In genomic region chr1:50927077-50927611, GRCm38 (mm10) we compare ENCODE assay signal across 8 mouse cellular contexts. TPM values are rescaled to one million over a fixed set of nuclear protein-coding genes. Genes with fewer than 3 reads are reported as not detected.
DNase-seq lines count a peak whose midpoint lies in the region; ATAC-seq and TF ChIP-seq lines count a peak whose summit lies in the region.

No protein-coding gene starts in this region.

- H3K4me3 ChIP-seq in forebrain, embryonic 11.5 days (ENCODE audit: low read depth, low read length): peak overlapping the region; percentile 53
- peak overlapping the region; percentile 61 to 62 for H3K4me3 ChIP-seq in heart, embryonic 14.5 days (ENCODE audit: control insufficient read depth in 1 of 2, insufficient read depth in 1 of 2, low read depth in 1 of 2, low read length in 2 of 2)
- peak overlapping the region; percentile 47 for H3K4me3 ChIP-seq in kidney, postnatal 0 days (replicated peaks; ENCODE audit: low read depth, low read length)
- H3K4me3 ChIP-seq in limb, embryonic 15.5 days: peak overlapping the region; percentile 61
- peak overlapping the region; percentile 88 for H3K4me3 ChIP-seq in midbrain, embryonic 16.5 days (ENCODE audit: low read depth, low read length)
- peak overlapping the region; percentile 50 for H3K4me3 ChIP-seq in stomach, postnatal 0 days (ENCODE audit: low read depth, low read length)

- TF ChIP-seq CTCF in kidney, postnatal 0 days (IDR thresholded peaks at IDR 0.05; ENCODE audit: low read depth): peak; percentile 44
- TF ChIP-seq CTCF in stomach, postnatal 0 days (IDR thresholded peaks at IDR 0.05; ENCODE audit: low read depth): peak; percentile 58

- peak; percentile 66 for DNase-seq in 3134 (ENCODE audit: extremely low read depth, insufficient read length, low spot score)
- peak; percentile 87 for DNase-seq in brain, embryonic 18.5 days (ENCODE audit: low read depth, low spot score)
- peak; percentile 97 for DNase-seq in forebrain, embryonic 11.5 days (ENCODE audit: low spot score)
- peak; percentile 87 for DNase-seq in kidney, postnatal 0 days (ENCODE audit: low spot score)
- DNase-seq in stomach, postnatal 0 days (ENCODE audit: low spot score): peak; percentile 82

- peak; percentile 98 for ATAC-seq in forebrain, embryonic 11.5 days (replicated peaks; ENCODE audit: low FRiP score)
- ATAC-seq in heart, embryonic 14.5 days (ENCODE audit: insufficient number of reproducible peaks, insufficient read depth, low FRiP score, low read depth): peak; percentile 92
- peak; percentile 97 for ATAC-seq in kidney, postnatal 0 days (replicated peaks; ENCODE audit: low FRiP score, low read depth)
- ATAC-seq in limb, embryonic 15.5 days (ENCODE audit: insufficient number of reproducible peaks, low FRiP score, low TSS enrichment, low read depth): peak; percentile 90
- peak; percentile 96 for ATAC-seq in midbrain, embryonic 16.5 days
- peak; percentile 95 for ATAC-seq in stomach, postnatal 0 days (ENCODE audit: low FRiP score, low TSS enrichment)

- H3K4me2 ChIP-seq in forebrain, embryonic 11.5 days (ENCODE audit: low read depth, low read length, severe bottlenecking): peak overlapping the region; percentile 91
- peak overlapping the region; percentile 100 for H3K4me2 ChIP-seq in heart, embryonic 14.5 days (ENCODE audit: low read length)
- H3K4me2 ChIP-seq in kidney, postnatal 0 days (ENCODE audit: low read length): peak overlapping the region; percentile 96
- peak overlapping the region; percentile 99 for H3K4me2 ChIP-seq in limb, embryonic 15.5 days
- H3K4me2 ChIP-seq in midbrain, embryonic 16.5 days (ENCODE audit: low read length): peak overlapping the region; percentile 81
- peak overlapping the region; percentile 98 for H3K4me2 ChIP-seq in stomach, postnatal 0 days (replicated peaks; ENCODE audit: low read depth)

- H3K9me3 ChIP-seq in forebrain, embryonic 11.5 days (ENCODE audit: control insufficient read depth, low read length): no peaks in the 10 kb centered on the region
- H3K9me3 ChIP-seq in heart, embryonic 14.5 days (ENCODE audit: control insufficient read depth, low read length): no peaks in the 10 kb centered on the region
- no peaks in the 10 kb centered on the region for H3K9me3 ChIP-seq in kidney, postnatal 0 days (replicated peaks; ENCODE audit: low read length)
- no peaks in the 10 kb centered on the region for H3K9me3 ChIP-seq in limb, embryonic 15.5 days
- no peaks in the 10 kb centered on the region for H3K9me3 ChIP-seq in midbrain, embryonic 16.5 days (replicated peaks; ENCODE audit: control insufficient read depth, low read length, poor library complexity, severe bottlenecking)
- H3K9me3 ChIP-seq in stomach, postnatal 0 days (ENCODE audit: control insufficient read depth, low read length): no peaks in the 10 kb centered on the region

- 0 out of 2 replicates have a peak, but pooled peaks cover 3% of the 10 kb centered on the region for H3K4me1 ChIP-seq in forebrain, embryonic 11.5 days (replicated peaks; ENCODE audit: control insufficient read depth, insufficient read depth, low read length)
- no peaks in the 10 kb centered on the region; a peak in 2 of 4 replicates for H3K4me1 ChIP-seq in heart, embryonic 14.5 days (ENCODE audit: control insufficient read depth in 2 of 2, insufficient read depth in 2 of 2, low read length in 2 of 2)
- H3K4me1 ChIP-seq in kidney, postnatal 0 days (replicated peaks; ENCODE audit: insufficient read depth, low read length): peaks cover 4% of the 10 kb centered on the region; the same call in 1 of the 2 replicates
- H3K4me1 ChIP-seq in limb, embryonic 15.5 days: peaks cover 21% of the 10 kb centered on the region
- peaks cover 4% of the 10 kb centered on the region for H3K4me1 ChIP-seq in midbrain, embryonic 16.5 days (ENCODE audit: control insufficient read depth, insufficient read depth, low read length)
- H3K4me1 ChIP-seq in stomach, postnatal 0 days (replicated peaks; ENCODE audit: control insufficient read depth, insufficient read depth): no peaks in the 10 kb centered on the region

- no peak overlapping the region for H3K27ac ChIP-seq in forebrain, embryonic 11.5 days (ENCODE audit: low read depth, low read length)
- no peak overlapping the region for H3K27ac ChIP-seq in heart, embryonic 14.5 days (replicated peaks in 1 of 2; ENCODE audit: control insufficient read depth in 1 of 2, insufficient read depth in 1 of 2, low read depth in 2 of 2, low read length in 2 of 2)
- no peak overlapping the region for H3K27ac ChIP-seq in kidney, postnatal 0 days
- H3K27ac ChIP-seq in limb, embryonic 15.5 days: no peak overlapping the region
- peak overlapping the region; percentile 98 for H3K27ac ChIP-seq in midbrain, embryonic 16.5 days (ENCODE audit: low read length)
- H3K27ac ChIP-seq in stomach, postnatal 0 days (replicated peaks): no peak overlapping the region

- H3K36me3 ChIP-seq in forebrain, embryonic 11.5 days (ENCODE audit: control insufficient read depth, insufficient read depth, low read length): no peaks in the 10 kb centered on the region
- H3K36me3 ChIP-seq in heart, embryonic 14.5 days (ENCODE audit: control insufficient read depth, insufficient read depth, low read length): no peaks in the 10 kb centered on the region
- no peaks in the 10 kb centered on the region for H3K36me3 ChIP-seq in kidney, postnatal 0 days (ENCODE audit: insufficient read depth, low read length)
- no peaks in the 10 kb centered on the region for H3K36me3 ChIP-seq in limb, embryonic 15.5 days
- no peaks in the 10 kb centered on the region for H3K36me3 ChIP-seq in midbrain, embryonic 16.5 days (ENCODE audit: control insufficient read depth, insufficient read depth, low read length)
- H3K36me3 ChIP-seq in stomach, postnatal 0 days (ENCODE audit: control insufficient read depth, insufficient read depth, low read length): no peaks in the 10 kb centered on the region

- peak overlapping the region; percentile 51 for H3K9ac ChIP-seq in forebrain, embryonic 11.5 days (ENCODE audit: low read length)
- H3K9ac ChIP-seq in heart, embryonic 14.5 days (ENCODE audit: low read length): peak overlapping the region; percentile 63
- H3K9ac ChIP-seq in kidney, postnatal 0 days (ENCODE audit: low read depth, low read length): 0 out of 2 replicates have a peak overlapping the region, but pooled peaks have one; percentile 6
- H3K9ac ChIP-seq in limb, embryonic 15.5 days: peak overlapping the region; percentile 33
- peak overlapping the region; percentile 93 for H3K9ac ChIP-seq in midbrain, embryonic 16.5 days (ENCODE audit: low read depth, low read length)
- H3K9ac ChIP-seq in stomach, postnatal 0 days (ENCODE audit: low read length): peak overlapping the region; percentile 43

- 1% methylated on average over 36 of the region's 37 CpGs for WGBS in forebrain, embryonic 11.5 days
- WGBS in heart, embryonic 14.5 days: under 1% methylated on average over 35 of the region's 37 CpGs
- under 1% methylated on average over 35 of the region's 37 CpGs for WGBS in kidney, postnatal 0 days
- WGBS in limb, embryonic 15.5 days: under 1% methylated on average over 37 of the region's 37 CpGs
- under 1% methylated on average over 37 of the region's 37 CpGs for WGBS in midbrain, embryonic 16.5 days
- 0% methylated on average over 36 of the region's 37 CpGs for WGBS in stomach, postnatal 0 days

- TF ChIP-seq EP300 in stomach, postnatal 0 days (optimal IDR thresholded peaks at IDR 0.05): no peak

- H3K27me3 ChIP-seq in forebrain, embryonic 11.5 days (ENCODE audit: control insufficient read depth, insufficient read depth, low read length): peaks cover 8% of the 10 kb centered on the region; the same call in 1 of the 2 replicates
- peaks cover 21% of the 10 kb centered on the region for H3K27me3 ChIP-seq in heart, embryonic 14.5 days (ENCODE audit: control insufficient read depth, insufficient read depth, low read length)
- peaks cover 22% of the 10 kb centered on the region for H3K27me3 ChIP-seq in kidney, postnatal 0 days (ENCODE audit: insufficient read depth, low read length)
- peaks cover 37% of the 10 kb centered on the region for H3K27me3 ChIP-seq in limb, embryonic 15.5 days
- no peaks in the 10 kb centered on the region for H3K27me3 ChIP-seq in midbrain, embryonic 16.5 days (ENCODE audit: control insufficient read depth, insufficient read depth, low read depth, low read length)
- peaks cover 6% of the 10 kb centered on the region; the same call in 1 of the 2 replicates for H3K27me3 ChIP-seq in stomach, postnatal 0 days (ENCODE audit: control insufficient read depth, insufficient read depth, low read length)

RNA-seq across cellular contexts. Expression of gene Tmeff2, which starts 26.7 kb away (rescaled TPM):
- polyA plus RNA-seq in forebrain, embryonic 11.5 days (2014; fragmentation: Nextera tagmentation; extraction: Ambion mirVana): 5.7 and 5.9 TPM in 2 replicates
- 1.3 and 1.4 TPM in 2 replicates for polyA plus RNA-seq in heart, embryonic 14.5 days (2014; fragmentation: Nextera tagmentation; extraction: Ambion mirVana)
- 2.1 and 2.8 TPM in 2 replicates for polyA plus RNA-seq in kidney, postnatal 0 days (2015; fragmentation: Nextera tagmentation; extraction: Ambion mirVana)
- polyA plus RNA-seq in limb, embryonic 15.5 days (2015; fragmentation: Nextera tagmentation; extraction: Ambion mirVana): 20.1 and 23.6 TPM in 2 replicates
- polyA plus RNA-seq in midbrain, embryonic 16.5 days (2015; fragmentation: Nextera tagmentation; extraction: Ambion mirVana): 77.3 and 87.2 TPM in 2 replicates
- polyA plus RNA-seq in stomach, postnatal 0 days (2015; fragmentation: Nextera tagmentation; extraction: Ambion mirVana): 5.0 and 5.9 TPM in 2 replicates

Comparison
In these comparisons a context has a peak if more than half of its experiments do, and no peak if none do; other contexts are left out.
1. H3K9ac ChIP-seq: peak in every context shown above with its lines; median percentile 93 in midbrain, embryonic 16.5 days; 63 in heart, embryonic 14.5 days; 51 in forebrain, embryonic 11.5 days; 43 in stomach, postnatal 0 days; 33 in limb, embryonic 15.5 days; 6 in kidney, postnatal 0 days.